Mouse (Mus musculus) thymus, adult 2 months (tissue): ENCODE results near the gene Psmb10.

ENCODE experiments used
- CTCF ChIP-seq: fragments of 200-500 bp; IDR thresholded peaks from 2 replicates; pipeline ENCODE4 v1.5.1; 2012; ENCODE audit warnings: mild to moderate bottlenecking, control low read depth, low read length, moderate library complexity, borderline replicate concordance; ENCODE audit not compliant: control insufficient read depth, poor library complexity, insufficient read depth; ENCODE audit errors: extremely low read depth
- POLR2A ChIP-seq: fragments of 200-500 bp; IDR thresholded peaks from 2 replicates; pipeline ENCODE4 v1.6.1; 2012; ENCODE audit warnings: mild to moderate bottlenecking, low read length, control low read depth, moderate library complexity; ENCODE audit not compliant: control insufficient read depth, poor library complexity, insufficient read depth; ENCODE audit errors: extremely low read depth

- no peak for TF ChIP-seq CTCF
- TF ChIP-seq POLR2A: no peak
Measured at GRCm38 (mm10) chr8:105889756-105890465, 48.3 kb downstream of the Psmb10 start.
